Mouse (Mus musculus): ENCODE measurements around the gene Mfsd4b1. TPM values are rescaled to one million over a fixed set of nuclear protein-coding genes. Genes with fewer than 3 reads are reported as not detected.

Mfsd4b1 gene
- total and polyA plus RNA-seq, 3 experiments = not detected

- H3K9me3 ChIP-seq (replicated peaks; ENCODE audit: insufficient read depth, low read length) = no peaks in the 10 kb centered on the region
- no peak overlapping the region for H3K4me3 ChIP-seq (ENCODE audit: control insufficient read depth in 1 of 2, insufficient read depth in 1 of 2, low read depth in 2 of 2, low read length in 2 of 2)
- no peaks in the 10 kb centered on the region for H3K36me3 ChIP-seq (ENCODE audit: control insufficient read depth in 1 of 2, insufficient read depth in 2 of 2, low read length in 2 of 2)
- DNase-seq (ENCODE audit: low read depth, low spot score) = no peak
- no peak overlapping the region for H3K27ac ChIP-seq (ENCODE audit: control insufficient read depth, low read depth, low read length)
- H3K27me3 ChIP-seq (ENCODE audit: control insufficient read depth in 1 of 2, insufficient read depth in 2 of 2, low read length in 2 of 2) = peaks cover 0 to 2% of the 10 kb centered on the region in 2 experiments; a peak in 2 of 4 replicates
- TF ChIP-seq ZC3H11A (IDR thresholded peaks at IDR 0.05; ENCODE audit: low read depth, low read length) = no peak
- no peak for TF ChIP-seq MEF2A (IDR thresholded peaks at IDR 0.05; ENCODE audit: extremely low read depth, insufficient replicate concordance, low read depth, low read length, poor library complexity, severe bottlenecking)
- TF ChIP-seq NELFE (IDR thresholded peaks at IDR 0.05; ENCODE audit: low read depth, low read length) = no peak
- no peak for TF ChIP-seq GABPA (IDR thresholded peaks at IDR 0.05; ENCODE audit: low read depth, low read length)
- no peak for TF ChIP-seq MXI1 (IDR thresholded peaks at IDR 0.05; ENCODE audit: low read depth, low read length)
- no peaks in the 10 kb centered on the region for H3K79me2 ChIP-seq (ENCODE audit: control insufficient read depth, insufficient read depth, low read length, poor library complexity)
- H3K4me1 ChIP-seq (ENCODE audit: control insufficient read depth in 1 of 2, insufficient read depth in 2 of 2, low read length in 2 of 2) = no peaks in the 10 kb centered on the region
- H3K9ac ChIP-seq (ENCODE audit: control insufficient read depth, low read depth, low read length, poor library complexity, severe bottlenecking) = no peak overlapping the region
Observed at GRCm38 (mm10) chr10:40019492-40019891, 5.6 kb downstream of the Mfsd4b1 start.

- TF ChIP-seq POLR2AphosphoS2 (IDR thresholded peaks at IDR 0.05; ENCODE audit: low read length) (no peak), E2F4 (IDR thresholded peaks at IDR 0.05; ENCODE audit: borderline replicate concordance, low read depth, low read length) (no peak), ELF1 (IDR thresholded peaks at IDR 0.05; ENCODE audit: low read depth, low read length) (no peak), RCOR1 (IDR thresholded peaks at IDR 0.05; ENCODE audit: low read depth, low read length) (no peak), MYC (IDR thresholded peaks at IDR 0.05; ENCODE audit: low read depth, low read length) (no peak), JUND (IDR thresholded peaks at IDR 0.05; ENCODE audit: low read depth, low read length) (no peak), BHLHE40 (IDR thresholded peaks at IDR 0.05; ENCODE audit: borderline replicate concordance, low read depth, low read length) (no peak), POLR2AphosphoS5 (IDR thresholded peaks at IDR 0.05; ENCODE audit: borderline replicate concordance, low read depth, low read length) (no peak), USF2 (IDR thresholded peaks at IDR 0.05; ENCODE audit: borderline replicate concordance in 1 of 2, insufficient read depth in 1 of 2, low read depth in 1 of 2, low read length in 2 of 2) (no peak), UBTF (IDR thresholded peaks at IDR 0.05; ENCODE audit: borderline replicate concordance, insufficient read depth, low read depth, low read length) (no peak), NELFE (IDR thresholded peaks at IDR 0.05; ENCODE audit: low read depth, low read length) (no peak), MXI1 (IDR thresholded peaks at IDR 0.05; ENCODE audit: low read depth, low read length) (no peak), SMC3 (IDR thresholded peaks at IDR 0.05; ENCODE audit: low read depth, low read length) (no peak), NRF1 (IDR thresholded peaks at IDR 0.05; ENCODE audit: insufficient read depth, low read depth, low read length, poor library complexity, severe bottlenecking) (no peak), ZC3H11A (IDR thresholded peaks at IDR 0.05; ENCODE audit: low read depth, low read length) (no peak), POLR2A (IDR thresholded peaks at IDR 0.05; ENCODE audit: control insufficient read depth in 1 of 2, insufficient read depth in 1 of 2, low read depth in 1 of 2, low read length in 2 of 2, poor library complexity in 1 of 2) (no peak), RAD21 (IDR thresholded peaks at IDR 0.05; ENCODE audit: low read depth, low read length) (no peak), GABPA (IDR thresholded peaks at IDR 0.05; ENCODE audit: low read depth, low read length) (no peak), EP300 (IDR thresholded peaks at IDR 0.05; ENCODE audit: low read depth in 1 of 2, low read length in 2 of 2) (no peak), ETS1 (IDR thresholded peaks at IDR 0.05; ENCODE audit: low read depth, low read length) (no peak)
- peaks cover 0 to 2% of the 10 kb centered on the region in 2 experiments; a peak in 2 of 4 replicates for H3K27me3 ChIP-seq (ENCODE audit: control insufficient read depth in 1 of 2, insufficient read depth in 2 of 2, low read length in 2 of 2)
- no peaks in the 10 kb centered on the region for H3K36me3 ChIP-seq (ENCODE audit: control insufficient read depth in 1 of 2, insufficient read depth in 2 of 2, low read length in 2 of 2)
- no peaks in the 10 kb centered on the region for H3K79me2 ChIP-seq (ENCODE audit: control insufficient read depth, insufficient read depth, low read length, poor library complexity)
- no peak overlapping the region for H3K9ac ChIP-seq (ENCODE audit: control insufficient read depth, low read depth, low read length, poor library complexity, severe bottlenecking)
- H3K4me3 ChIP-seq (ENCODE audit: control insufficient read depth in 1 of 2, insufficient read depth in 1 of 2, low read depth in 2 of 2, low read length in 2 of 2) = no peak overlapping the region
- DNase-seq (ENCODE audit: low read depth, low spot score) = peak; percentile 11
- no peak overlapping the region for H3K27ac ChIP-seq (ENCODE audit: control insufficient read depth, low read depth, low read length)
- no peaks in the 10 kb centered on the region for H3K4me1 ChIP-seq (ENCODE audit: control insufficient read depth in 1 of 2, insufficient read depth in 2 of 2, low read length in 2 of 2)
- no peaks in the 10 kb centered on the region for H3K9me3 ChIP-seq (replicated peaks; ENCODE audit: insufficient read depth, low read length)
Observed at GRCm38 (mm10) chr10:40018261-40018860, 6.7 kb downstream of the Mfsd4b1 start.
